Mouse (Mus musculus) ovary, postnatal 10 days (tissue): ENCODE data around the gene Tor3a.
"Not testable (repeated sequence)": the region's sequence is repeated elsewhere in the genome, so short reads cannot be mapped to it uniquely, and the experiment has no call there.

Experiments used
- DNase-seq: peaks from one replicate; pipeline ENCODE4 v3.0.0; 2022; ENCODE audit warnings: low spot score

Tor3a gene

DNA sequence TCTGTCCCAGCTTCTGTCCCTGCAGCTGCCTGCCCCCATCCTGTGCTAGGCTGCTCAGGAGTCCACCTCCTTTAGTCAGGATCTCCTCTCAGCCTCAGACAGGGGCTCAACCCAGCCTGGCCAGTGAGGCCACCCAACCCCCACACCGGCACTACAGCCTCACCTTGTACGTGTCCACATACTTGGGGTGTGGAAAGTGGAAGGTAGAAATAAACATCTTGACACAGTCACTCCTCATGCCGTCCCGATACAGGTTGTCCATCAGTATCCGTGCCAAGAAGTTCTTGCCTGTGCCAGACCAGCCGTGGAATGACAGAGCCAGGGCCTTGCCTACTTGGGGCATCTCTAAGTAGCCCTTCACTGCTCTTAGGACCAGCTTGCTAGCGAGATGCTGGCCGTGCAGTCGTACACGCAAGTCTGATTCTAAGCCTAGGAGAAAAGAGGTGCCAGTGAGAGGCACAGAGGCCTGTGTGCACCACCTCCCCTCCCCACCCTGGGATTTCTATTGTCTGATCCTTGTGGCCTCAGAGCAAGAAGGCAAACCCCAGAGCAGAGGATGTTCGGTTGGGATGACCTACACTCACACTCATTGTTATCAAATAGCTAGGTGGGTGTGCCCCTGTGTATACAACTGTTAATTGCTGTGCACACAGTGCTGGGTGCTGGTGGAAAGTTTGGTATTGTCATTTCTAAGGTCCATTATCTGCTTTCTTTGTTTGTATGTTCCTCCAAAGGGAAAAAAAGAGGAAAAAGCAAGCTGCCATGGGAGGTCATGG lies 4.8 kb downstream of the Tor3a start:
- no peak for DNase-seq

DNA sequence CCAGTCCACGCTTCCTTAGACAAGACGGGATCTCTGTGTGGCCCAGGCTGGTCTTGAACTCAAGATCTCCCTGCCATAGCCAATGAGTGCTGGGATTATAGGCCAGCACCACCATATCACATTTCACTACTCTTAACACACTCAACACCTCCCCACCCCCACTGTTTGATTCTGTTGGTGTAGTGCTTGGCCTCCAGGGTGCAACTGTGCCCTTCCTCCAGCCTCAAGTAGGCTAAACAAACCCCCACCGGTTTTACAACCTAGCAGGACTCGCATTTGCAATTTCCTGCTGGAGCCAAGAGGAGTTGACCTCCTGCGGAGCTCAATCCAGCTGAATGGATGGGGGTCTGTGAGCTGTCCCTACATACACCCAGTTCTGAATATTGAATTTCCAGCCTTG lies 5.6 kb downstream of the Tor3a start:
- DNase-seq: no peak

DNA sequence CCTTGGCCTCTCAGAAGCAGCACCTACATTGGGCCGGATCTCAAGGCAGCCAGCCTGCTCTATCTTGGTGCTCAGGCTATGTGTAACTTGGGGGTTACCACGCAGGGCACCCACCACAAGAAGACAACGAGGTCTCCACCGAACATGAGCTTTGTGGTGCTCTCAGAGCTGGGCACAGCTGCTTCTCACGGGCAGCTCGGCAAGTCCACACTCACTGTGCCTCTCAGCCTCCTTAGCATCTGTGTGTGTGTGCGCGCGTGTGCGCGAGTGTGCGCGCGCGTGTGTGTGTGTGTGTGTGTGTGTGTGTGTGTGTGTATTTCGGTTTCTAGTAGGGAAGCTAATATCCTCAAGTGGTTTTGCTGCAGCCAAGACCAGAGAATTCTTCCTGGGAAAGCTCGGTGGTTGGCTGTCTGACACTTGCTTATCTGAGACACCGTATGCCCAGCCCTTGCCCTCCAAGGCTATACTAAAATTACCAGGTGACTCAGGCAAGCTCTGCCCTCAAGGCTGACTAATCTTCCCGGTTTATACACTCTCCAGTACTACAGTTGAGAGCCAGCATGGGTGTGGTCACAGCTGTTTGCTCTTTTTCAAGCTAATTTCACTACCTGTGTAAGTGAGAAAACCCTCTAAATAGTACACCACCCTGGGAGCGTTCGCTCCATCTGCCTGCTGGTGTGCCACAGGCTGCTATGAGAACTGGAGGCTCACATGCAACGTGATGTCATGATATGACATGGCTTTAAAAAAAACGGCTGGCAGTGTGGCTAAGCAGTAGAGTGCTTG lies 6.8 kb downstream of the Tor3a start:
- no peak for DNase-seq

DNA sequence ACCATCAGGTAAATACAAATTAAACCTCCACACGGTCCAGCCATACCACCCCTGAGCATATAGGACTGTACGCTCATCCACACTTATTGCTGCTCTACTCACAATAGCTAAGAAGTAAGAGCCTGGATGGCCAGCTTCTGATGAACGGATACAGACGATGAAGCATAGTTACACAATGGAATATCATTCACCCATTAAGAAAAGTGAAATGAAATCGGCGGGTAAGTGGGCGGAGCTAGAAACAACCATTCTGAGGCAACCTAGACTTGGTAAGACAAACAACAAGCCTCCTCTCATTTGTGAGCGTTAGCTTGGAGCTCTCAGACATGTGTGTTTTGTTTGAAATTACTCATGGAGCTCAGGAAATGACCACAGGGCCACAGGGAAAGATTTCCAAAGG lies 8.4 kb downstream of the Tor3a start:
- no peak for DNase-seq

DNA sequence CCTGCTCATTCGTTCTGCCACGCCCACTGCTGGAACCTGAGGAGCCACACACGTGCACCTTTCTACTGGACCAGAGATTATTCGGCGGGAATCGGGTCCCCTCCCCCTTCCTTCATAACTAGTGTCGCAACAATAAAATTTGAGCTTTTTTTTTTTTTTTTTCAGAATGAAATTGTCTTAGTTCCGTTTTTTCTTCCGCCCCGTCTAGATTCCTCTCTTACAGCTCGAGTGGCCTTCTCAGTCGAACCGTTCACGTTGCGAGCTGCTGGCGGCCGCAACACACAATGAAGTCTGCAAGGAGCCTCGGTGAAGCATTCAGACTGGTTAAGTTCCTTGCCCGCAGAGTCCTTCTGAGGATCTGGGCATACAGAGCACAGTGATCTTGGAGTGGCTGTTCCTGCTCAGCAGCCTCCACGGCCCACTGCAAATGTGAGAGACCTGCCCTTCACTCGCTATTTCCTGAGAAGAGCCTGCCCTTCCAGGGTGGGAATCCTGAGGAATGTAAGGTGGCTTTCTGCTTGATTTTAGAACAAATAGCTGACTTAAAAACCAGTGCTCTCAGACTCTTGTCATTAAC lies 13.4 kb downstream of the Tor3a start:
- not testable (repeated sequence) for DNase-seq

DNA sequence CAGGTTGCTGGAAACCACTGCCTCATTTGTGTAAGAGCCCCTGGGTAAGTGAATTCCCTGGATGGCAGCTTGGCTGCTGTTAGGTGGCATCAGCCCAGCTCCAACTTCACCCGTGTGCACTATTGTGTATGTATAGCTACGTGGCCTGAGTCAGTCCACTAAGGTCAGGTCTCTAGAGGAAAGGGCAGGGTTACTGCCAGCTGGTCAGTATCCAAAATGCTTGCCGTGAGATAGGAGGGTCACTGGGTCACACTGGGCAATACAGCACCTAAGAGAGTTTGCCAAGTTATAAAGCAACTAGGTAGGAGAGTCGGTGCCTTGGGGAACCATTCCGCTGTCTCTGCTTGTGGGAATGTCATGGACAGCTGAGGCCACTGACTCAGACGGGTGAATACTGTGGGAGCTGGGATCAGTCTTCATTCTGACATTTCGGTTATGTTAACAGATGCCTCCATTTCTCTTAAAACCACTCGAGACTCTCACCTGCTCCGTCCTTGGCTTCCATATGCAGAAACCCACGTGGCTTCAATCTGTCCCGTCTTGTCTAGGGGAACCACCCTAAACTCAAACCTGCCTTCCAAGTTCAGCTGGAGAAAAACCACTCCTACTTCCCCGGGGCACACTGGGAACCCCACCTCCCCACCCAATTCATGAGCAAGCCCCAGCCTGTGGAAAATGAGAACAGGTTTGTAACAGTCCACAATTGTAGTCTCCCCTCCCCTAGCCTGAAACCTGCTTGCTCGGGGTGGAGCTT lies 14.1 kb downstream of the Tor3a start:
- DNase-seq: no peak

DNA sequence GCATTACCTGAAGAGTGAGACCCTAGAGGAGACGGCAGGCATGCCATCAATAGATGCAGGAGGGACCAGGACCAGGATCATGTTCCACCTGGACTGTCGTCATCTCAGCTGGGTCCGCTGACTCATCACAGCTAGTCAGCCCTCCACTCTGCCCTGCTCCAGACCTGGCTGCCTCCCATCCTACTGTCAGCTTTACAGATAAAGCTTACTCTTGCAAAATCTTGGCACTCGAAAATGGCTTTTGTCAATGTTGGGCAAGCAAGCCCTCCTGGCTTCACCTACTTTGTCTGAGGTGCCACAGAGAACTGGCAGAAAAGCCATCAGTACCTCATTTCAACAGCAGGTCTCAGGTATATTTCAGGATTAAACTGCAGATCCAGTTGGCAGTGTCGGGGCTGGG lies 15.5 kb downstream of the Tor3a start:
- no peak for DNase-seq

DNA sequence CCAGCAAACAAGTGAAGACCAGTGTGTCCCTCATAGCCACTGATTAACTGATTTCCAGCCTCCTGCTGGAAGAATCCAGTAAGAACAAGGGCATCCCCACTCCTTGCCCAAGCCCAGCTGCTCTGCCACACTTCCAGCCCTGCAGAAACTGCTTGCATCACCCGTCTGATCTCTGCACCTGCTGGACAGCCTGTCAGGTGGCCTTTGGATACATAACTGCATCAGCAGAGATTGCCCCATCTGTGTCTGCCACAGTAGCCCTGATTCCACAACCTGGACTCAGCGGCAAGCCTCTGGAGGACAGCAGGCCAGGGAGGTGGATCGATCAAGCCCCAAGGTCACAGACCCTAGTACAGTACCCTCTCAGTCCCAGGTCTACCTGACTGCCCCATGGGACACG lies 16.6 kb downstream of the Tor3a start:
- DNase-seq: no peak

DNA sequence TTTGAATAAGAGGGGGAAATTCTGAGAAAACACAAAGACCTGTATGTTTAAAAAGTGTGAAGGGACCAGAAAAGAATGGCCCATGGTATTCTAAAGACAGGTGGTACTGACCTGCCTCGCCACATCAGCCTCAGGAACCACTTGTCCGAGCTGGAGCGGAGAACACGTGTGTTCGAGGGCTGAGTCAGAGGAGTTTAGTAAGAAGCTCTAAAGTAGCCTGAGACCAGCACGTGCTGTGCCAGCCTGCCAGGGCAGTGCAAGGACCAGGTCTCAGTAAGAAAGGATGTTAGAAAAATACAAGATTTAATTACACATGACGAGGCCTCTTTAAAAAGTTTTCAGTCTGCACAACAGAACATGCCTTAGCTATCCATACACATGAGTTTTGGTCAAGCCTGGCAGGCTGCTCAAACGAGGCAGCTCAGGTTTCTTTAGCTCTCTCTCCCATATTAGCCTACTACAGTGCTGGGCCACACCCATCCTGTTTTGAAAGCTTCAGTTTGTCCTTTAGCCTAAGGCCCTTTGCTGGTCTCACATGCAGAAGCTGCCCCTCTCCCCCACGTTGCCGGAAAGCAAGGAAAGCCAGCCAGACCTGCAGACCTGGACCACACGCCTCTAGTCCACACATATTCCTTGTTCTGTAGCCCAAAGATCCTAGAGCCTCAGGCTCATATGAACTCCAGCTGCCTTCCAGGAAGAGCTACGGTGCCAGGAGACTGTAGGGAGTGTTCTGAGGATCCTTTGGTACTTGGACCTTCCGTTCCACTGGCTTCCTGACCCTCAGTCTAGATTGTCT lies 19.2 kb downstream of the Tor3a start:
- DNase-seq: no peak

DNA sequence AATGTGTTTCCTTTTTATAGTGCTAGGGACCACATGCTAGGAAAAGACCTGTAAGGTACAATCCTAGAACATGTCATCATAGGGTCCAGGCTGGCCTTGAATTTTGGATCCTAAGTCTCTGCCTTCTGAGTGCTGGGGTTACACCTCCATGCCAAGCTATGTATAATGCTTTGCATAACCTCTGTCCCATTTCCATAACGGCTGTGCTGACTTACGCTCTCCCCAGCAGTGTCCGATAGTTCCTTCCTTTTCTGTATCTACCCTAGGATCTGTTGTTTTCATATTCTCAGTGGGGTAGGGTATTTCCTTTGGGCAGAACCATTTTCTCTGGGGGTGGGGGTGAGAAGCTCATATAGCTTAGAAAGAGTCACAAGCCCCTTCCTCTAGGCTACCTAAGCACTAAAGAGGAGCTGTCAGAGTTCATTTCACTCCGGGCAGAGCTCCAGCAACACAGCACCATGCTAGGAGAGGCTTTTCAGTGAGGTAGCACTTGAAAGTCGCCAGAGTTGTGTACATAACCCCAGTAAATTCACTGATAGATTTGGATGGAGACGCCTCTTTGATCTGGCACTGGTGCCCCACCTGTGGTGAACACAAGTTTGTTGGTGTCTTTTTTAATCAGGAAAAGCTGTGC lies 21.9 kb downstream of the Tor3a start:
- DNase-seq: no peak

DNA sequence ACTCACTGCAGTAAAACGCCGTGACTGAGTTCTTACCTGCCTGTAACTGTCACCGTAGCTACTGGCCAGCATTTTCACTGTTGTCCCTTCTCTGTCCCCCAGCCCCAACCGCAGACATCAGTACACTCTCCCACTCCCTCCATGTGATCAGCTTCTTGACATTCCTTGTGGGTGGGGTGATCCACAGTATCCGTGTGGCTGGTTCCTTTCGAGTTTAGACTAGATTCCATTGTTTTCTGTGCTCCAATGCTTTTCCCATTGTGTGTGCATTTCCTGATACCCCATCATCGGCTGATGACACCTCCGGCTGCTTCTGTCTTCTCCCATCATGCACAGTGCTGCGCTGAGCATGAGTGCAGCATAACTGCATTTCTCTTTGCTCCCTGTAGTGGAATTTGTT lies 23.5 kb downstream of the Tor3a start:
- no peak for DNase-seq

DNA sequence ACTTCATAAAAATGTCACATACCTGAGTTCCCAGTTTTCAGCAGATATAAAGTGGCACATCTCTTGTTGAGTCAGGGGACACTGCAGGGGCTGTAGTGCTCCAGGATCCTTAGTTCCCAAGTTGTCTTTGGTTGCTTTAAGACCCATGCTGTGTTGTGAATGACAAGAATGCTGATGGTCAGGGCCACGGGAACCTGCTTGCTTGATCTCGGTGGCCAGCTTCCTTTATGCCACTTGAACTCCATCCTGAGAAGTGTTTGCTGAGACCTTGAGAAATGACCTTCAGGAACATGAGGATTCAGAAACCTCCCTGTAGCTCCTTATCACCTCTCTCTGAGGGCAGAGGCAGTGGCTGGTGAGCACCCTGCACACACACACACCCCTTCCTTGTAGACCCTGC lies 25.5 kb downstream of the Tor3a start:
- DNase-seq: no peak

DNA sequence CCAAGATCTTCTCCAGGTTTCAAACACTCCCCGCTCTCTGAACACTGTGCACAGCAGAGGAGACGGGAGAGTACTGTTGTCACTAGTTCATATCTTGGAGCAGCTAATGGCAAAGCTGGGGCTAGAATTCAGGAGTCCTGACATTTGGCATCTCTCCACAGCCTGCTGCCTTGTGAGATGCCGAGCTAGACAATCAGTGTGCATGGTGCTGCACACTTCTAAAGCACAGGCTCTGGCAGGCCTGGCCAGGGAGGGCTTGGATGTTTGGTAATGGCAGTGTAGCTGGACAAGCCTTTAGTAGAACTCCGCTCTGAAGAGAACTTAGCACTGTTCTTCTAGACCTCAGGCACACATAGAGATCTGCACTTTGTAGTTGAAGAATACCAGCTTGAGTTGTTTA lies 28.2 kb downstream of the Tor3a start:
- DNase-seq: no peak

DNA sequence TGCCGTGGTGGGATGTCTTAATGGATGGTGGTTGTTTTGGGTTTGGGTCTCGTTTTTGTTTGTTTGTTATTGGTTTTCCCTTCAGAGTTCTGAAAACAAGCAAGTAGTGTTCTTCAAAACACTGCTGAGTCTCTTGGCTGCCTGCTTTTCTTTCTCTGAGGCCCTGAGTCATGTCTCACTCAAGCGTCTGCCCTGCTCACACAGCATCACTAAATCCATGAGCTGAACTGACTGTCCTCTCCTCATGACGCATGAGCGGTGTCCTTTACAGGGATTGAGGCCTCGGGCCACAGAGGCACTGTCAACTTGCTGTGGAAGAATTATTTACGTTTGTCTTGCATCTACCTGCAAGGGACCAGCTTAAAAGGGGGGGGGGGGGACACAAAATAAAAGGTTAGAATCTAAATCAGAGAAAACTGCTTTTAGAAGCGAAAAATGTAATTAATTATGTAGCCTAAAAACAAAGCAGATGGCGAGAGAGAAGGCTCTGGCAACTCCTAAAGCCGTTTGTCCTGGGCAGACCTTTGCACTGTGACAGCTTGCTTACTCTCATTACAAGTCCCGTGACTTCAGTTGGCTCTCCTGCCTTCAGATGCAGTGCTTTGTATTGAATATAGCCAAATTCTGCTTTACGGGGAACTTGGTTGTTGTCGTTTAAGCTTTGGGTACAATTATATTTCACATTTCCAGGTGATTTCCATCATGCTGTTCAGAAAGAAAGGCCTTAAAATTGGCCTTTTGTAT lies 29.2 kb downstream of the Tor3a start:
- DNase-seq: no peak

DNA sequence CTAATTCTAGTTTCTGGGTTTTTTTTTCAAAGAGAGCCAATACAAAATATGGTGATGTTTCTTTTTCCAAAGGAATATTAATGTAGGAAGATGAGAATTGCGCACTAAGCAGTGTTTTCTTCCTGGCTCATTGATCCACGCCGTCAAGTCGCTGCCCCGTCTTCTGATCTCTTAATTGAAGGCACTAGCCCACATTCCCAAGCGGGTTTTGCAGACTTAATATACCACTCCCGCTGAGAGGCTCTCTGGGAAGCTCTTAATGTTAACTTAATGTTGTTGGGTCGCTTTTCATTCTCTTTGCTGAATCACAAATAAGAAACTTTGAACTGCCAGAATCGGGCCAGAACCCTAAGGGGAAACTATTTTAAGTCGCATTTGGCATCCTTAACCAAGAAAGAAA lies 30.1 kb downstream of the Tor3a start:
- DNase-seq: no peak

DNA sequence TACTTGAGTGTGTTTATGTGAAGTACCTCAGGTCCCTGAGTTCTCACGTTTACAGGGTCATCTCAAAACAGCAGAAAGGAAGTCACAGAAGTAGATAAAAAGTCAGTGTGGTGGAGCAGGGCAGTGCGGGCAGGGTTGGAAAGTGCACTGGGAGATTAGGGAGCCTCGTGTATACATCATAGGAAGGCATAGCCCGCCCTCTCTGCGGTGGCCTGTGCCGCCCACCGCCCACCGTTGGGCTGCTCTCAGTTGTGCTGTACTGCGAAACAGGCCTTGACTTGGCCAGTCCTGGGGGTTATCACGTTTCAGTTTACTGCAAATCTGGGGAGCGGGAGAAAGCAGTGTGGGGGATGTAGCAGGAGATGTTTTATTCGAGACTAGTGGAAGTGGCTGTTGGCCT lies 31.3 kb downstream of the Tor3a start:
- no peak for DNase-seq

DNA sequence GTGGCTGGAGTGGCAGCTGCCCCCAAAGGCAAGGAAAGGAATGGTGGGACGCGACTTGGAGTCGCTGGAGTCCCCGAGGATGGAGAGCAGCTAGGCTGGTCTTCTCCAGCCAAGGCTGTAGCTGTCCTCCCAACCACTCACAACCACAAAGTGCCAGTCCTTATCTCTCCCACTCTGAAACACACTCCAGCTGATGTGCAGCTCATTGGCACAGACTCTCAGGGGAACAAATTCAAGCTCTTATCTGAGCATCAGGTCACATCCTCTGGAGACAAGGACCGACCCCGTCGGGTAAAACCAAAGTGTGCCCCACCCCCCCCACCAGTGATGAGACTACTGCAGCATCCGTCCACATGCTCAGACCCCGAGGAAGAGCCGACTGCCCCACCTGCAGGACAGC lies 32.3 kb downstream of the Tor3a start:
- no peak for DNase-seq

DNA sequence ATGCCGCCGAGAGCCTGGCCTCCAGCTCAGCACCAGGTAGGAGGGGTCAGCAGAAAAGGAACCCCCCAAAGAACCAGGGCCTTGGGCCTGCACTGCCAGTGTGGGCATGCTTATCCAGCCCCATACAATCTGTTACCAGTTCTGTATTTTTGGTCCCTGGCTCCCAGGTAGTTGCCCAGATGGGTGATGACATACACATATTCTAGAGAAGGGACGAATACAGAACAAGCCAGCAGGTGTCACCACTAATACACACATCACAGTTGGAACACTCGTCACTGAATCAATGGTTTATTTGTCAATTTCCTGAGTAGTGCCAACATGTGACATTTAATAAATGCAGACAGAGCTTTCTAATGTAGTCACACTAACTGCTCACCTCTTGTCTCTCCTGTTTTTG lies 33.6 kb downstream of the Tor3a start:
- no peak for DNase-seq

DNA sequence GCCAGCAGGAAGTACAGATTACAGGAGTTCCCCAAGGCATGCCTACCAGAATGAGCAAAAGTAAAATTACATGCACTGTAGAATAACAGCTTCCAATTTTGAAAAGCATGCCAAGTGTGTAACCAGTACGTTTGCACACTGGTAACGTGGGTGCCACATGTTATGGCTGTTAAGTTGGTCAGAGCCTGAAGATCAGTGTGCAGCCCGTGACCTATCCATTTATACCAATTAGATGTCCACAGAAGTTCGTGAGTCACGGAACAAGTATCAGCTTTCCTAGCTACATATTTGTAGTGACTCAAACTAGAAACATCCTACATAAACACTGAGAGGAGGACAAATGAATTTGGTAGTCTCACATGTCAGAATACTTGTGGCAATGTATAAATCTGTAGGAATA lies 34.7 kb downstream of the Tor3a start:
- no peak for DNase-seq

DNA sequence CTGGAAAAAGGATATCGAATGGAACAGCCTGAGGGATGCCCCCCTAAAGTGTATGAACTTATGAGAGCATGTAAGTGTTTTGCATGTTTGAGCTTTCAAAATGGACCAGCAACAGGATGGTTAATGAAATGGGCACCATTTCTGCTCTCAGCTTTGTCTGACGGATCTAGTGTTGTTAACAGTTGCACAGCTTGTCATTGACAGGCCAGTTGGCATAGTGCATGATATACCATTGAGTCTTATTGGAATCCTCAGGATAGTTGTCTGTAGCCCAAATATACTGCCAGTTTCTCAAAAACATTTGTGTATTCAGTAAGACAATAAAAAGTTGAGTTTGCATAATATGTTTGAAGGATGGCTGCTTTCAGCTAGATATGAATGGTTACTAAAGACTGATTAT lies 39.0 kb downstream of the Tor3a start:
- DNase-seq: no peak

DNA sequence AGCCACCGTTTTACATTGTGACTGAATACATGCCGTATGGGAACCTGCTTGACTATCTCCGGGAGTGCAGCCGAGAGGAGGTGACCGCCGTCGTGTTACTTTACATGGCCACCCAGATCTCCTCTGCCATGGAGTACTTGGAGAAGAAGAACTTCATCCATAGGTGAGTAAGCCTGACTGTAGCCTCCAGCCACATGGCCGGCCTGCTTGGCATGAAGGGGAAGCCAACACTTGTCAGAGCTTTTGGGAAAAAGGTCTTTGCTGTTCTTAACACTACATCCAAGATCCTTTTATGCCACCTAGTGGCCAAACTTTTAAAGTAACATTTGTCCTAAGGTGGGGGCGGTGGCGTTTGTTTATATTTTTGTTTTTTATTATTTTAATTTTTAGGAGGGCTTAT lies 41.1 kb downstream of the Tor3a start:
- DNase-seq: no peak
